Mouse (Mus musculus): ENCODE results near the gene Egln2. TPM values are rescaled to one million over a fixed set of nuclear protein-coding genes. Genes with fewer than 3 reads are reported as not detected.

The Egln2 gene
- polyA plus RNA-seq, 1 experiment, result 125 TPM

DNA sequence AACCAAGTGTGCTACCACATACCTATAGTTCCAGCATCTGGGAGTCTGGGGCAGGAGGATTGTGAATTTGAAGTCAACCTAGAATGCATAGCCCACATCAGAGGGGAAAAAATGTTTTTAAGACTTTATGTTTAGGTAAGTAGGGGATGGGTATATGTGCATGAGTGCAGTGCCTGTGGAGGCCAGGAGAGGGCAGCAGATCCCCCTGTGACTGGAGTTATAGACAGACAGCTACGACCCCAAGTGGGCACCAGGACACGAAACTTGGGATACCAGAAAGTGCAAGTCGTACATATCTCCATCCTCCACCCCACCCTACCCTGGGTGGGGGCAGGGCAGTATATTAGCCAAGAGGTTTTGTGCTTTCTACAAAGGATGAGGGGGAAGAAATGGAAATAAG, 18.4 kb upstream of the Egln2 start:
- no peaks in the 10 kb centered on the region for H3K4me1 ChIP-seq (replicated peaks; ENCODE audit: control insufficient read depth, insufficient read depth, low read length)
- H3K36me3 ChIP-seq (ENCODE audit: control insufficient read depth, insufficient read depth, low read length), result peaks cover 28% of the 10 kb centered on the region
- no peak overlapping the region for H3K4me3 ChIP-seq (ENCODE audit: control insufficient read depth, insufficient read depth, low read length)
- TF ChIP-seq POLR2A (IDR thresholded peaks at IDR 0.05; ENCODE audit: control insufficient read depth, extremely low read depth, insufficient read depth, low read length, poor library complexity) (no peak), CTCF (IDR thresholded peaks at IDR 0.05; ENCODE audit: borderline replicate concordance, control insufficient read depth, extremely low read depth, insufficient read depth, low read length, poor library complexity) (peak; percentile 63; the same call in 1 of the 2 replicates)
- no peaks in the 10 kb centered on the region for H3K27me3 ChIP-seq (ENCODE audit: control insufficient read depth, insufficient read depth, low read length)
- no peak overlapping the region for H3K27ac ChIP-seq (ENCODE audit: control insufficient read depth, insufficient read depth, low read length)
- peak; percentile 50 for DNase-seq
- WGBS, result 88% methylated on average over 3 of the region's 3 CpGs

DNA sequence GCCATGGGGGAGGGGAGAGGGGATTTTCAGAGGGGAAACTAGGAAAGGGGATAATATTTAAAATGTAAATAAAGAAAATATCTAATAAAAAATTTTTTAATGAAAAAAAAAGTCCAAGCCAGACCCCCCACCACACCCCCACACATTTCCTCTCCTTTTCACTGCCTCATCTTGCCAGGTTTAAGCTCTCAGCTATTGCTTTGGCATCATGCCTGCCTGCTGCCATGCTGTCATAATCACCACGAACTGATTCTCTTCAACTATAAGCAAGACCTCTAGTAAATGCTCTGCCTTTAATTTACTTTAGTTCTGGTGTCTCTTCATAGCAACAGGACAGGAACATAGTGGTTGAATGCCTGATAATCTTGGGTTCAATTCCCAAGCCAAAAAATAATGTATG, 15.9 kb upstream of the Egln2 start:
- H3K4me1 ChIP-seq (replicated peaks; ENCODE audit: control insufficient read depth, insufficient read depth, low read length), result no peaks in the 10 kb centered on the region
- 90% methylated on average over 1 of the region's 1 CpGs for WGBS
- no peaks in the 10 kb centered on the region for H3K27me3 ChIP-seq (ENCODE audit: control insufficient read depth, insufficient read depth, low read length)
- H3K36me3 ChIP-seq (ENCODE audit: control insufficient read depth, insufficient read depth, low read length), result peaks cover 12% of the 10 kb centered on the region
- TF ChIP-seq CTCF (IDR thresholded peaks at IDR 0.05; ENCODE audit: borderline replicate concordance, control insufficient read depth, extremely low read depth, insufficient read depth, low read length, poor library complexity) (no peak), POLR2A (IDR thresholded peaks at IDR 0.05; ENCODE audit: control insufficient read depth, extremely low read depth, insufficient read depth, low read length, poor library complexity) (no peak)
- no peak overlapping the region for H3K27ac ChIP-seq (ENCODE audit: control insufficient read depth, insufficient read depth, low read length)
- no peak for DNase-seq
- no peak overlapping the region for H3K4me3 ChIP-seq (ENCODE audit: control insufficient read depth, insufficient read depth, low read length)

DNA sequence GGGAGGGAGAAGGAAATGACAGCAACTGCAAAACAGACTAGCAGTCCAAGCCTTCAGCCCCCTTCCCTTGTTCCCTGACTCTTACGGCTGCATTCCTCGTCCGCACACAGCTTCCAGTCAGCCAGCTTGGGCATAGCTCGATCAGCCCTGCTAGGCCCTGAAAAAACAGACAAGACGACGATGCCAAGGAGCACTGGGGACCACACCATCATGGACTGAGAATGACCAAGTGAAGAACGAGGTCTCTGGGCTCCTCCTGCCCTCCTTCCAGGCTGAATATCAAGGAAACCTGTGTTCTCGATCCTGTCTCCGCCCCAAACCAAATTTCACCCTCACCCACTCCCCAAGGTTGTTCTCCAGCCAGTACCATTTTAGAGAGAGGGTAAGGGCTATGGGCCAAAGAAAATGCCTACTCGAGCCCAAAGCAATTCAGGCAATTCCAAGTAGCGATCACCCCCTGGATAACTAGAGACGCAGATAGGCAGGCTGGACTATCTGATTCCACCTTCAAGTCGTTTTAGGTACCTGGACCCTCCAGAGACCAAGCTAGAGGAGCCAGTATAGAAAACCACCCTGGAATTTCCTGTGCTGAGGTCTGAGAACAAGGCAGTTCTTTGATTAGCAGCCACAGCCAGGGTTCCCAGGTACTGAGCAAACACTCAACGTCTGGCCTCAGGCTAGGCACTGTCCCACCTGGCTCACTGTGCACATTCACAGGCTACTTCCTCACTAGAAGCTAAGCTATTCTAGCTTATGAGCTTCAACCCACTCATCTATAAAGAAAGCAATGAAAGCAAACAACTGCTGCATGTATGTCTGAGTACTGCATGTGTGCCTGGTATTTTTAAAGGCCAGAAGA, 14.5 kb upstream of the Egln2 start, which contains the start of the genes Gm21983 and Mia:
Gm21983 (minus strand) TSS at position 250 of the 859 bp plus-strand sequence.
Mia (minus strand) TSS at position 321 of the 859 bp plus-strand sequence.
- no peak for DNase-seq
- Histone ChIP-seq H3K27ac (ENCODE audit: control insufficient read depth, insufficient read depth, low read length) (no peak within 1 kb of the TSS), H3K4me3 (ENCODE audit: control insufficient read depth, insufficient read depth, low read length) (no peak within 1 kb of the TSS), H3K27me3 (ENCODE audit: control insufficient read depth, insufficient read depth, low read length) (no peaks in the 10 kb centered on the region), H3K4me1 (replicated peaks; ENCODE audit: control insufficient read depth, insufficient read depth, low read length) (no peaks in the 10 kb centered on the region), H3K36me3 (ENCODE audit: control insufficient read depth, insufficient read depth, low read length) (peaks cover 5% of the 10 kb centered on the region)
- TF ChIP-seq POLR2A (IDR thresholded peaks at IDR 0.05; ENCODE audit: control insufficient read depth, extremely low read depth, insufficient read depth, low read length, poor library complexity) (no peak), CTCF (IDR thresholded peaks at IDR 0.05; ENCODE audit: borderline replicate concordance, control insufficient read depth, extremely low read depth, insufficient read depth, low read length, poor library complexity) (no peak)
- WGBS, result 88% methylated on average over 14 of the region's 14 CpGs

DNA sequence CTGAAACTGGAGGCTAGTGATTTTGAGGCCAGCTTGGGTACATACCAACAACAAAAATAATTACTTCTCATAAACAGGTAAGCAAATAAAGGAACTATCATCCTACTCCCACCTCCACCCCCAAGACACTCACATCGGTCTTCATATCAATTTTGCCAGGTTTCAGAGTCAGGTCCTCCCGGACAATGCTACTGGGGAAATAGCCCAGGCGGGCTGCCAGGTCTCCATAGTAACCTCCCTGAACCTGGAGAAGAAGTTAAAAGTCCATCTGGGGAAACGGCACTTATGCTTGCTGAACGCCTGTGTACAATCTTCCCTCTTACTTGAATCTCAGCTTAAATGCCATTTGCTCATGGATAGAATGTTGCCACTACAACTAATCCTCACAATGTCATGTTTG, 13.4 kb upstream of the Egln2 start:
- TF ChIP-seq CTCF (IDR thresholded peaks at IDR 0.05; ENCODE audit: borderline replicate concordance, control insufficient read depth, extremely low read depth, insufficient read depth, low read length, poor library complexity), result no peak
- no peak for TF ChIP-seq POLR2A (IDR thresholded peaks at IDR 0.05; ENCODE audit: control insufficient read depth, extremely low read depth, insufficient read depth, low read length, poor library complexity)
- H3K4me1 ChIP-seq (replicated peaks; ENCODE audit: control insufficient read depth, insufficient read depth, low read length), result no peaks in the 10 kb centered on the region
- DNase-seq, result no peak
- H3K4me3 ChIP-seq (ENCODE audit: control insufficient read depth, insufficient read depth, low read length), result no peak overlapping the region
- H3K36me3 ChIP-seq (ENCODE audit: control insufficient read depth, insufficient read depth, low read length), result no peaks in the 10 kb centered on the region; the same call in 1 of the 2 replicates
- H3K27me3 ChIP-seq (ENCODE audit: control insufficient read depth, insufficient read depth, low read length), result no peaks in the 10 kb centered on the region
- WGBS, result 95% methylated on average over 5 of the region's 5 CpGs
- no peak overlapping the region for H3K27ac ChIP-seq (ENCODE audit: control insufficient read depth, insufficient read depth, low read length)

DNA sequence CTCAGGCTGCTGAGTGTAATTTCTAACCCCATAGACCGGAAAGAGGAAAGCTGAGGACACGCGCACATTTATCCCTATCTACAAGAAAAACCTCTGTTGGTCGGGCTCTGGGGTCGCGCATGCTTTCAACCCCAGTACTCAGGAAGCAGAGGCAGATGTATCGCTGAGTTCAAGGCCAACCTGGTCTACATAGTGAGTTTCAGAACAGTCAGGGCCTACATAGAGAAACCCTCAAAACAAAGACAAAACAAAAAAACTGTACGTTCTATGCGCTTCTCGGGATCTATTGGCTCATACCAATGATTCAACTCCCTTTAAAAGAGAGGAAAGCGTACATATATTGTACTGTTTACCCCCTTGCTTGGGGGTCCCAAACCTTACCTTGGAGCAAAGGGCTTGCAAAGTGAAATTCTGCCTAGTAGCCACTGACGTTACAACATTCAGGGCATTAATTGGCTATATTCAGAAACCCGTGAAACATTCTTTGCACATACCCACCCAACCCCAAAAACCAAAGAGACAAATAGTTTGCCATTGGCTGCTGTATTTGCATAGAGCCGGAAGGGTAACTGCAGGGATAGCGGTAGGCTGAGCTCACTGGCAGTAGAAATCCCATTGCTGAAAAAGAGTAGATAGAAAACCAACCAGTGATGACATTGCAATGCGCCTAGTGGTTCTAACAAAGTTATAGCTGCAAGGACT, 12.8 kb upstream of the Egln2 start:
- Histone ChIP-seq H3K36me3 (ENCODE audit: control insufficient read depth, insufficient read depth, low read length) (peaks cover 3% of the 10 kb centered on the region; the same call in 1 of the 2 replicates), H3K27me3 (ENCODE audit: control insufficient read depth, insufficient read depth, low read length) (no peaks in the 10 kb centered on the region), H3K4me1 (replicated peaks; ENCODE audit: control insufficient read depth, insufficient read depth, low read length) (no peaks in the 10 kb centered on the region), H3K4me3 (ENCODE audit: control insufficient read depth, insufficient read depth, low read length) (peak overlapping the region; percentile 53), H3K27ac (ENCODE audit: control insufficient read depth, insufficient read depth, low read length) (peak overlapping the region; percentile 55; the same call in 1 of the 2 replicates)
- no peak for TF ChIP-seq POLR2A (IDR thresholded peaks at IDR 0.05; ENCODE audit: control insufficient read depth, extremely low read depth, insufficient read depth, low read length, poor library complexity)
- no peak for TF ChIP-seq CTCF (IDR thresholded peaks at IDR 0.05; ENCODE audit: borderline replicate concordance, control insufficient read depth, extremely low read depth, insufficient read depth, low read length, poor library complexity)
- no peak for DNase-seq
- 49% methylated on average over 16 of the region's 16 CpGs for WGBS
